Mouse (Mus musculus): Measurements from ENCODE around the gene Rad51b.

Gene Rad51b

GRCm38 (mm10) chr12:79436892-79437291 is 139.8 kb downstream of the Rad51b start:
- no peak for DNase-seq (ENCODE audit: low spot score)

GRCm38 (mm10) chr12:79437572-79437971 is 140.5 kb downstream of the Rad51b start:
- DNase-seq (ENCODE audit: low spot score) = no peak

GRCm38 (mm10) chr12:79439961-79440360 is 142.9 kb downstream of the Rad51b start:
- no peak for DNase-seq (ENCODE audit: low spot score)

- no peak for DNase-seq (ENCODE audit: low spot score)
Measured at GRCm38 (mm10) chr12:79441210-79442005, 144.3 kb downstream of the Rad51b start.

- DNase-seq (ENCODE audit: low spot score) = no peak
Measured at GRCm38 (mm10) chr12:79442126-79442525, 145.0 kb downstream of the Rad51b start.

GRCm38 (mm10) chr12:79442836-79443390 is 145.8 kb downstream of the Rad51b start:
- DNase-seq (ENCODE audit: low spot score) = no peak

GRCm38 (mm10) chr12:79444646-79445045 is 147.6 kb downstream of the Rad51b start:
- no peak for DNase-seq (ENCODE audit: low spot score)

- DNase-seq (ENCODE audit: low spot score) = no peak
Measured at GRCm38 (mm10) chr12:79447039-79447438, 150.0 kb downstream of the Rad51b start.

- DNase-seq (ENCODE audit: low spot score) = no peak
Measured at GRCm38 (mm10) chr12:79449817-79450411, 152.8 kb downstream of the Rad51b start.

GRCm38 (mm10) chr12:79452882-79453281 is 155.8 kb downstream of the Rad51b start:
- no peak for DNase-seq (ENCODE audit: low spot score)

GRCm38 (mm10) chr12:79454017-79454416 is 156.9 kb downstream of the Rad51b start:
- no peak for DNase-seq (ENCODE audit: low spot score)

GRCm38 (mm10) chr12:79455061-79455847 is 158.2 kb downstream of the Rad51b start:
- no peak for DNase-seq (ENCODE audit: low spot score)

GRCm38 (mm10) chr12:79455848-79456164 is 158.7 kb downstream of the Rad51b start:
- DNase-seq (ENCODE audit: low spot score) = no peak

- no peak for DNase-seq (ENCODE audit: low spot score)
Measured at GRCm38 (mm10) chr12:79456251-79456650, 159.2 kb downstream of the Rad51b start.

- DNase-seq (ENCODE audit: low spot score) = no peak
Measured at GRCm38 (mm10) chr12:79463371-79463770, 166.3 kb downstream of the Rad51b start.

- DNase-seq (ENCODE audit: low spot score) = no peak
Measured at GRCm38 (mm10) chr12:79470113-79470512, 173.0 kb downstream of the Rad51b start.

- no peak for DNase-seq (ENCODE audit: low spot score)
Measured at GRCm38 (mm10) chr12:79471868-79472267, 174.8 kb downstream of the Rad51b start.

GRCm38 (mm10) chr12:79476413-79477046 is 179.4 kb downstream of the Rad51b start:
- no peak for DNase-seq (ENCODE audit: low spot score)

- DNase-seq (ENCODE audit: low spot score) = no peak
Measured at GRCm38 (mm10) chr12:79478816-79479215, 181.7 kb downstream of the Rad51b start.

- no peak for DNase-seq (ENCODE audit: low spot score)
Measured at GRCm38 (mm10) chr12:79485501-79485900, 188.4 kb downstream of the Rad51b start.

- DNase-seq (ENCODE audit: low spot score) = no peak
Measured at GRCm38 (mm10) chr12:79488590-79489242, 191.6 kb downstream of the Rad51b start.

GRCm38 (mm10) chr12:79490626-79491025 is 193.5 kb downstream of the Rad51b start:
- DNase-seq (ENCODE audit: low spot score) = no peak

All from ovary, postnatal 10 days (tissue).